Mouse (Mus musculus): Measurements from ENCODE around the gene Ube4a.
"Not testable (repeated sequence)": the region's sequence is repeated elsewhere in the genome, so short reads cannot be mapped to it uniquely, and the experiment has no call there.

Ube4a gene

GRCm38 (mm10) chr9:44981104-44981503, 15.7 kb upstream of the Ube4a start:
- no peak for DNase-seq (ENCODE audit: low spot score in 2 of 2)

- DNase-seq (ENCODE audit: low spot score in 2 of 2), result no peak
These were observed 14.8 kb upstream of the Ube4a start, which contains the start of gene Cd3g for GRCm38 (mm10) chr9:44980242-44980641. Gene Cd3g (minus strand): TSS chr9:44980431.

- no peak for DNase-seq (ENCODE audit: low spot score in 2 of 2)
These were observed 14.4 kb upstream of the Ube4a start for GRCm38 (mm10) chr9:44979806-44980205.

GRCm38 (mm10) chr9:44977813-44978212, 12.4 kb upstream of the Ube4a start:
- DNase-seq (ENCODE audit: low spot score in 2 of 2), result no peak

- no peak for DNase-seq (ENCODE audit: low spot score in 2 of 2)
These were observed 4.0 kb upstream of the Ube4a start for GRCm38 (mm10) chr9:44969450-44969849.

DNA sequence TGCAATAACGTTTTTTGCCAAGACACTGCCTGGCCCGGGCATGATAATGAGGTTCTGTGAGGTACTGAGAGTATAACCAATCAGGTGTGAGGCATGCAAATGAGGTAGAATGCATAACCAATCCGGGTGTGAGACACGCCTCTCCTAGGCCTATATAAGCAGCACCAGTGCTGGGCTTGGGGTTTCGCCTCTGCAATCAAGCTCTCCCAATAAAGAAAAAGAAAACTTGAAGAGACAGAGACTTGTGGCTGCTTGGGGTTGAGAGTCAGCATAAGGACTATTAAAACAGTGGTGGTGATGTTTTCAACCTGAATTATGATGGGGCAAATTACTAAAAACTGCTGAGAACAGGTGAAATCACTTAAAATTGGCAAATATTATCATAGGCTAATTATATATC, 2.4 kb upstream of the Ube4a start:
- not testable (repeated sequence) for DNase-seq (ENCODE audit: low spot score in 2 of 2)

- peak; percentile 21 to 32 for DNase-seq (ENCODE audit: low spot score in 2 of 2)
These were observed 1.4 kb upstream of the Ube4a start for GRCm38 (mm10) chr9:44966815-44967242.

GRCm38 (mm10) chr9:44965833-44966466, 550 bp upstream of the Ube4a start:
- no peak for DNase-seq (ENCODE audit: low spot score in 2 of 2)

DNA sequence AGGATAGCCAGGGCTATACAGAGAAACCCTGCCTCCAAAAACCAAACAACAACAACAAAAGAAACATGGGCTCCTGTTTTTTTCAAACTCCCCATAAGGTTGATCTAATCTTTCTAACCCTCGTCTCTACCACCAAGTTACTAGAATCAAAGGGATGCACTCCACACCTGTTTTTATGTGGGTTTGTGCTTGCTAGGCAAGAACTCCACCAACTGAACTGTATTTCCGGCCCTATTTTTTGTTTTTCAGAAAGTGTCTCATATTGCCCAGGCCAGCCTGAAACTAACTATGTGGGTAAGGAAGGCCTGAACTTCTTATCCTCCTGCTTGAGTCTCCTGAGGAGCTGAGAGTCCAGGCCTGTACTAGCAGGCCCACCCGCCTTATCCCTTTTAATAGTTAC, 11.0 kb downstream of the Ube4a start:
- no peak for DNase-seq (ENCODE audit: low spot score in 2 of 2)

- no peak for DNase-seq (ENCODE audit: low spot score in 2 of 2)
These were observed 17.6 kb downstream of the Ube4a start for GRCm38 (mm10) chr9:44947836-44948235.

- DNase-seq (ENCODE audit: low spot score in 2 of 2), result no peak
These were observed 19.2 kb downstream of the Ube4a start for GRCm38 (mm10) chr9:44946185-44946695.

GRCm38 (mm10) chr9:44942421-44942820, 23.0 kb downstream of the Ube4a start:
- DNase-seq (ENCODE audit: low spot score in 2 of 2), result no peak

- DNase-seq (ENCODE audit: low spot score in 2 of 2), result no peak
These were observed 23.6 kb downstream of the Ube4a start for GRCm38 (mm10) chr9:44941756-44942155.

GRCm38 (mm10) chr9:44921543-44921942, 43.9 kb downstream of the Ube4a start:
- DNase-seq (ENCODE audit: low spot score in 2 of 2), result no peak

DNA sequence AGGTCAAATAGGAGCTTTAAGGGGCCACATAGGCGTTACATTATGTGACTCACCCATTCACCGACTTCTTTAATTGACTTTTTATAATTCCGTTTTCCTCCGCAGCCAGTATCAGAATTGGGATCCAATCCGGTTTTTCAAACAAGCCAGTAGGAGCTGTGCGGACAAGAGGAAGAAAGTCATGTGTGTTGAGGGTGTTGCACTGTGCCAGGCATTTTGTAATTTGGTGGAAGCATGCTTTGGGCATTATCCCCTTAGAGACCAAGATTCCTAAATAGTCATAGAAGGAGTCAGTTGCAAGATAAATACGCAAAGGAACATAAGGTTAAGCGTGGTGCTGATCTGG, 44.3 kb downstream of the Ube4a start:
- DNase-seq (ENCODE audit: low spot score in 2 of 2), result peak in 1 of 2 experiments; percentile 58

DNA sequence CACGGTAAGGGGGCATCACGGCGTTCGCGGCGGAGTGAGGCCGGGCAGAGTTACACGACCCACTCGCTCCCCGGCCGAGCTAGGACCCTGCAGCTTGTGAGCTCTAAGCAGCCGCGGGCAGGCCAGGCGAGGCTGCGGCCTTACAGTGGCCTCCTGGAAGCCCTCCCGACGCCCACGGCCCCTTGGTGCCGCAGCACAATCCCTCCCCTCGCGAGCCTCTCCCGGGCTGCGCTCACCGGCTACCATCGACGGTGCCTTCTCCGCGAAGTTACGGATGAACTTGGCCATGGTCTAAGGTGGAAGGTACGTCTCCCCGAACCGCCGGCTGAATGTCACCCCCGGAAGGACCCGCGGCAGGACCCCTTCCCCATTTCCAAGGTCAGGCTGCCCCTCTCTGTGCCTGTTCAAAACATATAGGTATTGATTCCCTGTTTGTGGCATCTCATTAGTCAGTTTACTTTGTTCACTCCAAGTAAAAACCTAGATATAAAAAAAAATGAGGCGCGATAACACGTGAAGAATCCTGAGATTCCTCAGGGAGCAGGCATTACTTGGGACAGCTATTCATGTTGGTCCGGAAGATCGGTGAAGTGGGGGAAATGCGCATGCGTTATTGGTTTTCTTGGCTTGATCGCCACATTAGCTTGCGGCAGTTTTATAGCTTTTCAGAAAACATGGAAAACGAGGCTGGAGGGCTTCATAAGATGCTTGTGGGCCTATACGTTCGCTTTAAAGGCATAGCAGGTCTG, 44.9 kb downstream of the Ube4a start, which contains the start of gene Atp5l:
TSS of gene Atp5l (minus strand) at position 369 of the 749 bp plus-strand sequence.
- DNase-seq (ENCODE audit: low spot score in 2 of 2), result peak; percentile 75 to 78

GRCm38 (mm10) chr9:44919606-44920005, 45.8 kb downstream of the Ube4a start:
- no peak for DNase-seq (ENCODE audit: low spot score in 2 of 2)

DNA sequence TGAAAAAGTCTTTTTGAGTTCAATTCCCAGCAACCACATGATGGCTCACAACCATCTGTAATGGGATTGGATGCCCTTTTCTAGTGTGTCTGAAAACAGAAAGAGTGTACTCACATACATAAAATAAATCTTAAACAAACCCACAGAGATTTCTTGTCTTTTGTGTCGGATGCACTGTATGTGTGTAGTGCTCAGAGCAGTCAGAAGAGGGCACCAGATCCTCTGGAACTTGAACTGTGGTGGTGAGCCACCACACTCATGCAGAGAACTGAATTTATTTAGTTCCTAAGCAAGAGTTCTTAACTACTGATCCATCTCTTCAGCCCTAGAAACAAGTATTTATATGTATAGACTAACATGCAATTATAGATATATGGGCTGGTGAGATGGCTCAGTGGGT, 49.2 kb downstream of the Ube4a start:
- no peak for DNase-seq (ENCODE audit: low spot score in 2 of 2)

- no peak for DNase-seq (ENCODE audit: low spot score in 2 of 2)
These were observed 50.7 kb downstream of the Ube4a start for GRCm38 (mm10) chr9:44914706-44915105.

GRCm38 (mm10) chr9:44911365-44911764, 54.0 kb downstream of the Ube4a start:
- no peak for DNase-seq (ENCODE audit: low spot score in 2 of 2)

GRCm38 (mm10) chr9:44905620-44906019, 59.8 kb downstream of the Ube4a start:
- peak; percentile 80 to 86 for DNase-seq (ENCODE audit: low spot score in 2 of 2)

DNA sequence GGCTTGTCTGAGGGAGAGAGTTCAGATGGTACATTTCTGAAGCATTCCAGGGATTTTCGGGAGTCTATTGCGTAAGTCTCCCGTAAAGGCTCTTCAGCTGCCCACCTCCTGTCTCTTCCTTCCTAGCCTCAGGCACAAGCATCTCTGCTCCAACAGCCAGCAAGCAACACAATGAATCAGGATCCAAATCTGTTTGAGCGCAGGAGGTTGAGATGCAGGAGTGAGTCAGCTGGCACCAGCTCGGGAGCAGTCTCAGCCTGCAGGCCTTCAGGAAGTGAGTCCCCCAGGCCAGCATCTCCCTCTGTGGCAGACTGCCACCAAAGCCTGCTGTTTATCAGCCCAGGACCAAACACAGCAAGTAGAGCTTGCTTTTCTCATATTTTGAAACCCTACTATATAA, 60.4 kb downstream of the Ube4a start:
- DNase-seq (ENCODE audit: low spot score in 2 of 2), result peak; percentile 84 to 91

- DNase-seq (ENCODE audit: low spot score in 2 of 2), result no peak
These were observed 61.5 kb downstream of the Ube4a start for GRCm38 (mm10) chr9:44903856-44904255.

All from right cerebral cortex, postnatal 36 days (tissue).